Mouse (Mus musculus) ES-E14 (cell line): ENCODE results near the gene Lin9. TPM values are rescaled to one million over a fixed set of nuclear protein-coding genes. Genes with fewer than 3 reads are reported as not detected.

Source experiments
- DNase-seq: peaks from one replicate; pipeline ENCODE4 v3.0.0-alpha.2; 2013; ENCODE audit warnings: low read depth, low spot score
- H3K27ac ChIP-seq: 2 replicates; pipeline ENCODE4 v1.5.1; 2012; ENCODE audit warnings: low read depth, mild to moderate bottlenecking, low read length, moderate library complexity, mixed read lengths; ENCODE audit not compliant: poor library complexity, insufficient read depth, severe bottlenecking
- H3K36me3 ChIP-seq: 2 replicates; pipeline ENCODE4 v1.6.1; 2012; ENCODE audit warnings: mild to moderate bottlenecking, low read length, moderate library complexity, mixed read lengths; ENCODE audit not compliant: control insufficient read depth, poor library complexity, insufficient read depth, severe bottlenecking
- H3K4me1 ChIP-seq, 2 experiments: fragments of 150-350 bp in 1 of 2; sonication (generic) in 1 of 2; 2 replicates each; pipeline ENCODE4 v1.6.1; 2012; ENCODE audit warnings: low read length in 2 of 2, mild to moderate bottlenecking in 1 of 2, mixed read lengths in 1 of 2; ENCODE audit not compliant: control insufficient read depth in 2 of 2, insufficient read depth in 2 of 2, poor library complexity in 1 of 2
- H3K4me3 ChIP-seq, 2 experiments: fragments of 150-350 bp in 1 of 2; sonication (generic) in 1 of 2; 2 replicates each; pipeline ENCODE4 v1.5.1; 2012; ENCODE audit warnings: low read length in 2 of 2, low read depth in 1 of 2, mild to moderate bottlenecking in 1 of 2, mixed read lengths in 1 of 2; ENCODE audit not compliant: insufficient read depth in 1 of 2, poor library complexity in 1 of 2, severe bottlenecking in 1 of 2
- H3K9ac ChIP-seq: 2 replicates; pipeline ENCODE4 v1.6.1; 2012; ENCODE audit warnings: low read depth, mild to moderate bottlenecking, low read length, mixed read lengths; ENCODE audit not compliant: poor library complexity, insufficient read depth, severe bottlenecking
- H3K9me3 ChIP-seq: fragments of 150-350 bp; sonication (generic); 2 replicates; pipeline ENCODE4 v1.6.1; 2012; ENCODE audit warnings: low read depth, mild to moderate bottlenecking, low read length; ENCODE audit not compliant: control insufficient read depth, insufficient read depth
- CHD2 ChIP-seq: IDR thresholded peaks from 2 replicates; pipeline ENCODE4 v1.6.1; 2014; ENCODE audit warnings: mild to moderate bottlenecking, low read depth, low read length, inconsistent platforms
- HCFC1 ChIP-seq: IDR thresholded peaks from 2 replicates; pipeline ENCODE4 v1.6.1; 2012; ENCODE audit warnings: low read length, inconsistent platforms, borderline replicate concordance; ENCODE audit not compliant: insufficient read depth
- MAFK ChIP-seq: IDR thresholded peaks from 2 replicates; pipeline ENCODE4 v1.6.1; 2014; ENCODE audit warnings: mild to moderate bottlenecking, low read depth, low read length, inconsistent platforms; ENCODE audit not compliant: insufficient read depth
- ZC3H11A ChIP-seq: IDR thresholded peaks from 2 replicates; pipeline ENCODE4 v1.6.1; 2012; ENCODE audit warnings: low read depth, mild to moderate bottlenecking, inconsistent platforms, low read length, borderline replicate concordance
- ZNF384 ChIP-seq: IDR thresholded peaks from 2 replicates; pipeline ENCODE4 v1.6.1; 2012; ENCODE audit warnings: low read depth, low read length, inconsistent platforms
- in situ Hi-C, 2 experiments: fragments of 600-800 bp; cut with MboI; formaldehyde crosslinking; loops; one replicate each; pipeline ENCODE4 v1.15.1; 2025; ENCODE audit warnings: low sequenced_read_pairs in 2 of 2, inconsistent platforms in 1 of 2; ENCODE audit not compliant: unreplicated experiment in 2 of 2
- total RNA-seq: library from RNA; depleted of rRNA; stranded (reverse); fragments of 300-350 nt; gene quantifications from 2 replicates; pipeline ENCODE4 v1.2.3, GENCODE M21; 2012

Gene Lin9
- total RNA-seq, 1 experiment, result 15.9 TPM

DNA sequence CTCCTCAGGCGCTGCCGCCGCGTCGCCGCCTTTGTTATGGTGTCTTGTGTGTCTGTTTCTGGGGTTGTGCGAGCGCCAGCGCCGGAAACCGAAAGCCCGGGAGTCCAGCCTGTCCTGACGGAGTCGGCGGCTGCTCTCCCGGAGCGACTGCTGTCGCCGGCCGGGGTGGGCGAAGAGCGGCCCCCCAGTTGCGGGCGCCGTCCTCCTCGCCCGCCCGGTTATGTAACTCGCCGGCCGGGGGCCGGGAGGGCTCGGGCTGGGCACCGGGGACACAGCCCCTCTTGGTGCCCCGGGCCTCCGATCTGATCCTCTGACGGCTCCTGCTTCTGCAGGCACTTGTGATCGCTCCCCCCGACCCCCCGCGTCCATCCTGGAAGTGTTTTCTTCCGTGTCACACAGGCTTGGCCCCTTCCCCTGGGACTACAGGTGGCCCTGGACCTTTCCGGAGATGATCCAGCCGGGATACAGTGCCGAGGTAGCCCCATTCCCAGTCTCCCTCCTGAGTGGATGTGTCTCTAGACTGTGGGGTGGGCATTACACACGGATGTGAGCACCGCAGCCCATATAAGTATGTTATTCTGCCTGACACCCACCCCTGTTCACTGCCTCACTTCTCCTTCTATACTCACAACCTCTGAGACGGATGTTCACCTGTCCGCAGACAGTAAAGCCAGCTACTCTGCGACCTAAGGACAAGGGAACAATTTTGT lies 723 bp downstream of the Lin9 start:
- in situ Hi-C loops, result no loop called here
- DNase-seq, result peak; percentile 9
- Histone ChIP-seq H3K4me3 (peak overlapping the region; percentile 89 to 100), H3K9ac (peak overlapping the region; percentile 99), H3K27ac (peak overlapping the region; percentile 91), H3K36me3 (no peaks in the 10 kb centered on the region), H3K4me1 (peaks cover 2 to 4% of the 10 kb centered on the region in 2 experiments; a peak in 1 of 4 replicates), H3K9me3 (no peaks in the 10 kb centered on the region)
- TF ChIP-seq HCFC1, result no peak
- TF ChIP-seq MAFK, result no peak
- TF ChIP-seq ZC3H11A, result no peak
- TF ChIP-seq CHD2, result no peak
- no peak for TF ChIP-seq ZNF384

DNA sequence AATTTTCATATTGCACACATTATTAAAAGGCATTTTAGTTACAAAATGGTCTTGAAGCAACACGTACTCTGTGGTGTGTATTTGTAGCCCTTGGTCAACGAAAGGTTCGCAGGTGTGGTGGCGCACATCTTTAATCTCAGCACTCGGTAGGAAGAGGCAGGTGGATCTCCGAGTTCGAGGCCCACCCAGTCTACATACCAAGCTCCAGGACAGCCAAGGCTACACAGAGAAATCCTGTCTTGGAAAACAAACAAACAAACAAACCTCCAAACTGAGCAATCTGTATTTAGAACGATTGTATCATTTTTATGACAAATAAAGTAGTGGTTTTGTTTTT lies 1.2 kb downstream of the Lin9 start:
- no peak overlapping the region for H3K27ac ChIP-seq
- H3K4me3 ChIP-seq, result peak overlapping the region; percentile 89 to 100
- H3K9me3 ChIP-seq, result no peaks in the 10 kb centered on the region
- peaks cover 2 to 4% of the 10 kb centered on the region in 2 experiments; a peak in 1 of 4 replicates for H3K4me1 ChIP-seq
- H3K9ac ChIP-seq, result no peak overlapping the region
- DNase-seq, result no peak
- in situ Hi-C loops, result no loop called here
- TF ChIP-seq HCFC1 (no peak), ZC3H11A (no peak), ZNF384 (no peak), MAFK (no peak), CHD2 (no peak)
- no peaks in the 10 kb centered on the region for H3K36me3 ChIP-seq

GRCm38 (mm10) chr1:180691284-180691683 lies 50.3 kb downstream of the Lin9 start:
- Histone ChIP-seq H3K36me3 (peaks cover 10% of the 10 kb centered on the region), H3K9me3 (no peaks in the 10 kb centered on the region), H3K4me1 (no peaks in the 10 kb centered on the region), H3K4me3 (no peak overlapping the region), H3K9ac (no peak overlapping the region), H3K27ac (no peak overlapping the region)
- in situ Hi-C loops, result no loop called here
- TF ChIP-seq ZC3H11A, result no peak
- no peak for TF ChIP-seq CHD2
- no peak for TF ChIP-seq ZNF384
- TF ChIP-seq HCFC1, result no peak
- TF ChIP-seq MAFK, result no peak
- DNase-seq, result no peak

- peak within 1 kb of the TSS; percentile 62 for H3K9ac ChIP-seq
Measured at GRCm38 (mm10) chr1:180696626-180697352, 55.8 kb downstream of the Lin9 start, which contains the start of gene Mixl1. Gene Mixl1, minus strand, starts transcription at chr1:180697034.

More at GRCm38 (mm10) chr1:180696626-180697352, 55.8 kb downstream of the Lin9 start, which contains the start of gene Mixl1:
- peak; percentile 42 for DNase-seq
- 0 out of 4 replicates have a peak, but pooled peaks cover 0 to 2% of the 10 kb centered on the region in 2 experiments for H3K4me1 ChIP-seq
- H3K9me3 ChIP-seq, result no peaks in the 10 kb centered on the region
- no peak within 1 kb of the TSS for H3K27ac ChIP-seq
- H3K4me3 ChIP-seq, result peak within 1 kb of the TSS; percentile 59 to 74
- TF ChIP-seq ZC3H11A, result no peak
- no peak for TF ChIP-seq ZNF384
- TF ChIP-seq MAFK, result no peak
- TF ChIP-seq HCFC1, result no peak
- no peak for TF ChIP-seq CHD2
- in situ Hi-C loops, result no loop called here
- no peaks in the 10 kb centered on the region for H3K36me3 ChIP-seq
